Mouse (Mus musculus): ENCODE measurements around the gene Olfr250. TPM values are rescaled to one million over a fixed set of nuclear protein-coding genes. Genes with fewer than 3 reads are reported as not detected.
"Not testable (repeated sequence)": the region's sequence is repeated elsewhere in the genome, so short reads cannot be mapped to it uniquely, and the experiment has no call there.

Olfr250 gene
- total RNA-seq (2022), result not detected

DNA sequence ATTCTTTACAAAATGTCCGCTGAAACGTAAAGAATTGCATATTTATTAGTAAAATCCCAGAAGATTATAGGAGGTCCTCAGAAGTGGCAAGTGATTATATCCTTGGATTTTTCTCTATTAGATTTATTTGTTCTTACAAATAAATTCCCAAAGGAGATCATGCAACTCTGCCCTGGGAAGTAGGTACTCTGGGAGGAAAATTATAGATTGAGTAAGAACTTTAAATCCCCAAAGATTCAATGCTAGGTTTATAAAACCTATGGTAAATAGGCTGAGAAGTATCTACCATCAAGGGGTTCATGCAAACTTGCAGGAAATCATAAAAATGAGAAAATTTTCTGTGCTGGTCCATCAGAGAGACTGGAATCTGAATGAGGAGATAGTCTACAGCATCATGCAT is at the start of gene Olfr250:
Gene Olfr250, plus strand, starts transcription at position 301 of the 400 bp plus-strand sequence.
- DNase-seq, result no peak

DNA sequence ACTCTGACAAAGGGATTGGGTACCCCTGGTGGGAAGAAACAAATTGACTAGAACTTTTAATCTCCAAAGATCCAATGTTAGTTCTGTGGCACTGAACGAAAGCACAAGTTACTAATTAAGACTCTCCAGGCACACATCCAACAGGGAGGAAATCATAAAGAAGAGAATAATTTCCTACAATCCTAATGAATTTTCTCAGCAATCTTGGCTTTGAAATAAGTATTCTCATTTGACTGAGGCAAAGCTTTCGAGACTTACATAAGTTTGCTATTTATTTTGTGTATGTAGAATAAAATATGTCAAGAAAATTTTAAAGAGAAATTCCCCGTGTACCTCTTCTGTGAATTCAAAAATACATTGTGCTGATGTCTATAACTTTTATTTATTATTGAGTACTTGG is 37.9 kb upstream of the Olfr250 start, which contains the start of gene Olfr25:
Gene Olfr25, plus strand, starts transcription at position 301 of the 400 bp plus-strand sequence.
- DNase-seq, result no peak

DNA sequence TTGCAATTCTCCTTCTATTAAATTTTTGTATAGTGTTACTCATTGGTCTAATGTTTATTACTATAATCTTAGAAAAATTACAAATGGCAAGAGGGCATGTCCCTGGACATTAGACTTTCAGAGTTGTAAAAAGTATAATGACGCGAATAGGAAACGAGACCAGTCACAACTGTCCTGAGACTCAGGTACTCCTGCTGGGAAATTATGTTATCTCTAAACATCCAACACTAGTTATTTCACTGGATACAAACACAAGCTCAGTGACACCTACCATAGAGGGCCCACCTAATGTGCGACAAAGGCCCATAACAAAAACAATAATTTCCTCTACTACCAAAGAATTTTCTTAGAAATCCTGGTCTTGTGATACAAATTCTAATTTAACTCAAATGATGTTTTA is 18.6 kb upstream of the Olfr250 start, which contains the start of gene Olfr898:
Gene Olfr898, plus strand, starts transcription at position 301 of the 400 bp plus-strand sequence.
- no peak for DNase-seq

DNA sequence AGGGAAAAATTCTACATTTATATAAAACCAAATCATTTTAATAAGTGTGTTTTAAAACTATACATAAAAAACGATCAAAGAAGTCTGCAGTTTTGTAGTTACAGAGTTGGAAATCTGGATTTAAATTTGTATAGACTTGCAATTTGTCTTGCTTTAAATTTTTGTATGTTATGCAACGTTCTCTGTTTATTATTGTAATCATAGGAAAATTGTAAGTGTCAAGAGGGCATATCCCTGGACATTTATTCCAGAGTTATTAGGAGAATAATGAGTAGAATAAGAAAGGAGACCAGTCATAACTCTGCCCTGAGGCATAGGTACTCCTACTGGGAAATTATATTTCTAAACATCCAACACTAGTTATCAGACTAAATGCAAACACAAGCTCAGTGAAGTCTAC is 10.1 kb downstream of the Olfr250 start, which contains the start of gene Olfr251:
Gene Olfr251, plus strand, starts transcription at position 301 of the 400 bp plus-strand sequence.
- no peak for DNase-seq

DNA sequence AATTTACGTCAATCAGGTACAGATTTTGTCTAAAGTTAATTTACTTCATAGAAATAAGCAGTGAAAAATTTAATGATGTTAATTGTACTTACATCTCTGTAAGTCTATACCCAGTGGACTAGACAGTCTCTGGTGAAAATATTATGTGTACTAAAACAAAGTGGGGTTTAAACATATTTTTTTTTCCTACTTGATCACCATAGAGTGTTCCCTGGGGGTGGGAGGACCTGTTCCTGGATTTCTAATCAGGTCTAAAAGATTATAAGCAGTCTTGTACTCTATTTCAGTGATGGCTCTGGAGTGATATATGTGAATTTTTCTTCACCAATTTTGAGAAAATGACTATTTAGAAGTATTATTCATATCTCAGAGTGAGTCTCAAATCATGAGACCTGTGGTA is 34.7 kb downstream of the Olfr250 start, which contains the start of gene Olfr147:
Gene Olfr147, plus strand, starts transcription at position 301 of the 400 bp plus-strand sequence.
- DNase-seq, result no peak

DNA sequence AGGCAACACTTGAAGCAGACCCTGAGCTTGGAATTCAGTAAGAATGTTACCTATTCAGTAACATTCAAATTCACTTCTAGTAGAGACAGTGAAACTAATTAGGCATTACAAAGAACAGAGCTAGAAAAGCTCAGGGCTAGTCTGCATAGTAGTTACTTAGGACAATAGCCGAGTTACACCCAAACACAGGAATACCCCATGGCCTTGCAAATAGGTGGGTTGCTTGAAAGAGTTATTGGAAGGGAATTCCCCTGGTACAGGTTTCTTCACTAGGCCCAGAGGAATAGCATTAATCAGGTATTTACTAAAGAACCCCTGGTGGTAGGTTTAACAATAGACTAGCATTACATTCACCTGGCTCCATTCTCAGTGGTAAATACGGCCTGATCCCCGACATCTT is 40.8 kb downstream of the Olfr250 start:
- DNase-seq, result not testable (repeated sequence)

DNA sequence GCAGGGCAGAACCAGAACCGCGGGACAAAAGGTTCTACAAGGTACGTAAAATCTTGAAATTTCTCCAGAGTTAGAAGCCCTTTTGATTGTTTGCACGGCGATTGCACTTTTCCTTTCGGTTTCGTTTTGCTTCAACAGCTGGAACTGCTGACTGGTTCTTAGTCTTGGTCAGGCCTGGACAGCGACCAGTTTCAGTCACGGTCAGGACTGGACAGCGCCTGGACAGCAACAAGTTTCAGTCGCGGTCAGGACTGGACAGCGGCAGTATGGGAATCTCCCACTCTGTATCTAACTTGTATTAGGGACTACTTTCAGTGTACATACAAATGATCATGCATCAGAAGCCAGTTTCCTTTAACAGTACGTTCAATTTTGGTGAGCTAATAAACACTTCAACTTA is 46.8 kb downstream of the Olfr250 start:
- not testable (repeated sequence) for DNase-seq

Other genes starting within 250 kb of the Olfr250 start
- gene Olfr890, start 224.4 kb upstream of the Olfr250 start, total RNA-seq (2022), result not detected
- not detected for gene Olfr891, start 186.1 kb upstream of the Olfr250 start, total RNA-seq (2022)
- not detected for gene Olfr893, start 158.5 kb upstream of the Olfr250 start, total RNA-seq (2022)
- not detected for gene Olfr894, start 148.8 kb upstream of the Olfr250 start, total RNA-seq (2022)
- not detected for gene Olfr143, start 114.1 kb upstream of the Olfr250 start, total RNA-seq (2022)
- not detected for gene Olfr895, start 99.0 kb upstream of the Olfr250 start, total RNA-seq (2022)
- not detected for gene Olfr896-ps1, start 75.8 kb upstream of the Olfr250 start, total RNA-seq (2022)
- gene Olfr25, start 37.8 kb upstream of the Olfr250 start, total RNA-seq (2022), result not detected
- gene Olfr898, start 18.5 kb upstream of the Olfr250 start, total RNA-seq (2022), result not detected
- gene Olfr251, start 10.2 kb downstream of the Olfr250 start, total RNA-seq (2022), result not detected
- gene Olfr147, start 34.8 kb downstream of the Olfr250 start, total RNA-seq (2022), result not detected
- gene Olfr901, start 62.6 kb downstream of the Olfr250 start, total RNA-seq (2022), result not detected
- gene Olfr902, start 80.8 kb downstream of the Olfr250 start, total RNA-seq (2022), result not detected
- not detected for gene Olfr904, start 96.2 kb downstream of the Olfr250 start, total RNA-seq (2022)
- gene Olfr905, start 104.2 kb downstream of the Olfr250 start, total RNA-seq (2022), result under 1 TPM in 1 of 4 experiments, not detected in 3; 0.06 TPM
- not detected for gene Olfr906, start 120.2 kb downstream of the Olfr250 start, total RNA-seq (2022)
- gene Olfr907, start 128.9 kb downstream of the Olfr250 start, total RNA-seq (2022), result not detected
- not detected for gene Olfr911-ps1, start 154.7 kb downstream of the Olfr250 start, total RNA-seq (2022)
- not detected for gene Olfr910, start 171.0 kb downstream of the Olfr250 start, total RNA-seq (2022)
- not detected for gene Olfr912, start 213.3 kb downstream of the Olfr250 start, total RNA-seq (2022)
- not detected for gene Olfr913, start 225.9 kb downstream of the Olfr250 start, total RNA-seq (2022)
- gene Olfr914, start 238.2 kb downstream of the Olfr250 start, total RNA-seq (2022), result not detected